Mouse (Mus musculus): Measurements from ENCODE around the gene Siglec1.

Gene Siglec1

GRCm38 (mm10) chr2:131097087-131097486 is 10.5 kb upstream of the Siglec1 start:
- DNase-seq = peak; percentile 64

DNA sequence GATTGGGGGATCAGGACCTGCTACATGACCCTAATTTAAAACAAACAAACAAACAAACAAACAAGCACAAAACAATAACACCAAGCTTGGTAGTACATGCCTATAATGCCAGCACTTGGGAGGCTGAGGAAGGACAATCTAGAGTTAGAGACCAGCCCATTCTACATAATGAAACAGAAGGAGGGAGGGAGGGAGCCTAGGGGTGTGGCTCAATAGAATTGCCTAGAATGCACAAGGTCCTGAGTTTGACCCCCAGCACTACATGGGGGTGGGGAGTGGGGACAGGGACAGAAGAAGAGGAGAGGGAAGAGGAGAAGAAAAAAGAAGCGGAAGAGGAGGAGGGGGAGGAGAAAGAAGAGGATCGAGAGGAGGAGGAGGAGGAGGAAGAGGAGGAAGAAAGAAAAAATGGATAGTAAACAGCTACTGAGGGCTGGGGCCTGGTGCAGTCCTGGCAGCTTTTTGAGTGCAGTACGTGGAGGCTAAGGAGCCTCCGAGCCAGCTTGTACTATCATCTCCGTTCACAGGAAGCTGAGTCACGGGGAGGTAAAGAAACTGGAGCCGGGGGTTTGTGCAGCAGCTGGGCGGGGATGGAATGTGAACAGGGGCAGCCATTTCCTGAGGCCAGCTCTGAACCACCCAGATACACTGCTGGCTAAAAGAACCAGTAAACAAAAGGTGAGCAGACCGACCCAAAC is 9.7 kb upstream of the Siglec1 start:
- peak; percentile 99 for DNase-seq

GRCm38 (mm10) chr2:131094823-131095222 is 8.3 kb upstream of the Siglec1 start:
- DNase-seq = peak; percentile 97

DNA sequence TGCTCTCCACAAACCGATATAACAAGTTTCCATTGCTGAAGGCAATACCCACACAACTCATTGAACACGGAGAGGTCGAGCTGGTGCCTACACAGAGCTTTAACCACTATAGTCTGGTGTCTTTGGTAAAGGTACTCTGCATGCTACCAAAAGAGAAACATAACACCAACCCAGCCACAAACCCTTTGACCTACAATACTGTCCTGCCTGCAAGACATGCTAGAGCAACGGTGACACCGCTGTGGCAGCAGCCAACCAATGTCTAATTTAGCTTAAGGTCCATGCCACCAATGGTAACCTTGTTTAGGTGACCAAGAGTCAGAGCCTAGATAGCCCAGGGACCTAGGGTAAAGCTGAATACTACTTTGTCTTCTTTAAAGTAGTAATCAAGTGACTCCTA is 7.0 kb upstream of the Siglec1 start:
- peak; percentile 65 for DNase-seq

- peak; percentile 99 for DNase-seq
These were observed 4.3 kb upstream of the Siglec1 start for GRCm38 (mm10) chr2:131090852-131091251.

GRCm38 (mm10) chr2:131089634-131090033 is 3.1 kb upstream of the Siglec1 start:
- DNase-seq = peak; percentile 95

GRCm38 (mm10) chr2:131088581-131088980 is 2.0 kb upstream of the Siglec1 start:
- peak; percentile 93 for DNase-seq

DNA sequence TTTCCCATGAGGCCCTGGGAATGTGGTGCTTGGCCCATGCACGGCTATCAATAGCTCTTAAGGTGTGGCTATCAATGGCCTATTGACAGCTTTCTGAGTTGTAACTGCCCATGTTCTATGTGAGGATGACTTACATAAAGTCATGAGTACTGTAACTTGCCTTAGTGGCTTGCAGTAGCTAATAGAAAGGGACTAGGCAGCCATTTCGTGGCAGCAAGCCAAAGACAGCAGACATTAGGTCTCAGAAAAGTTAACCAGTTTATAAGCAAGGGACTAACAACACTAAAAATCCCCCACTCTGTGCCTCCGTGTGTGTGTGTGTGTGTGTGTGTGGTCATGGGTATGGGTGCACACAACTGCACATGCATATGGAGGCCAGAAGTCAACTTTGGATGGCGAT is 2.4 kb downstream of the Siglec1 start:
- no peak for DNase-seq

- DNase-seq = no peak
These were observed 6.1 kb downstream of the Siglec1 start for GRCm38 (mm10) chr2:131080507-131080906.

DNA sequence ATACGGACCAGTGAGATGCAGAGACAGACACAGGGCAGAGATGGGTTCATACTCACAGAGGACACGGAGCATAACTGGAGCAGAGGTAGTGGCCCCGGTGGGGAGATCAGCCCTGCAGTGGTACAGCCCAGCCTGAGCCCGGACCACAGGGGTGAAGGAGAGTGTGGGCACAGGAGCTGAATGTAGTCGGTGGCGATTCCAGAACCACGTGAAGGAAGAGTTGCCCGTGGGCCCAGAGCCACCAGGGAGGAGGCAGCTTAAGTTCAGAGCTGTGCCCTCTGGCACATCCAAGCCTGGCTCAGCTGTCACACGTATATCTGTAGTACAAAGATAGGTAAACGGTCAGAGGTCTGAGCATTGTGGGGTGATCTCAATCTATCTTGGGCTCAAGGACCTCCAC is 14.0 kb downstream of the Siglec1 start:
- DNase-seq = peak; percentile 87

DNA sequence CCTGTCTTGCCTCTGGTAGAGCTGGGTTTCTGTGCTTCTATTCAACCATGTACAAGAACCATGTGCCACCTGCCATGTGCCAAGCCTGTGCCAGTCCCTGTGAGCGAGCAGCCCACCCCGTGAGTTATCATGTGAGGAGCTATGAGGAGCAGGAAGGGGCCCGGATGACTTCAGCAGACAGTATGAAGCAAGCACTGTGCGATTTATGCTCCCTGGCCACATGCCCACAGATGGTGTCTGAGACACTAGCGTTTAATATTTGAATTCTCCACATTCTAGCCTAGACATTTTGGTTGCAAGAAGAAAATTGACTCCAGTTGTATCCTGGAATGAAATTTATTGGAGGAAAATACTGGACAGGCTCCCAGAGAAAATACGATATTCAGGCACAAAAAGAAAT is 19.1 kb downstream of the Siglec1 start:
- DNase-seq = no peak

- no peak for DNase-seq
These were observed 20.2 kb downstream of the Siglec1 start for GRCm38 (mm10) chr2:131066342-131066741.

DNA sequence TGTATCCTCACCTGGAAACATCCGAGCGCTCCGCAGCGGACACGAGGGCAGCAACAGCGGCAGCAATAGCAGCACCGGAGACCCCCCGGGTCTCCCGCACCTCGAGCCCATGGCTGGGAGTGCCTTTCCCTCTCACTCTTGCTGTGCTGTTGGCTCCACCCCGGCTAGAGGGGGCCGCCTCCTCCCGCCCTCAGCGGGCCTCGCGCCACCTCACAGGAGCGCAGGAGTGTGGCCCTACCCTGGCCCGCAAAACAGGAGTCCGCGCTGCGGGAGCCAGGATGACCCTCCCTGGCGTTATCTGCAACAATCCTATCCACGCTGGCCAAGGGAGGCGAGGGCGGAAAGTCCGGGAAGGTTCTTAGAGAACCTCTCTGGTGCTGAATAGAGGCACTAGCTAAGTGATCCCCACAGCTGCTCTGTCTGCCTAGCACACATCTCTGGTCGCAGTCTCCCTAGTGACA is 23.1 kb downstream of the Siglec1 start, which contains the start of gene Adam33:
Adam33 (minus strand) TSS at position 411 of the 461 bp plus-strand sequence.
- DNase-seq = no peak

- no peak for DNase-seq
These were observed 25.0 kb downstream of the Siglec1 start for GRCm38 (mm10) chr2:131061607-131062006.

DNA sequence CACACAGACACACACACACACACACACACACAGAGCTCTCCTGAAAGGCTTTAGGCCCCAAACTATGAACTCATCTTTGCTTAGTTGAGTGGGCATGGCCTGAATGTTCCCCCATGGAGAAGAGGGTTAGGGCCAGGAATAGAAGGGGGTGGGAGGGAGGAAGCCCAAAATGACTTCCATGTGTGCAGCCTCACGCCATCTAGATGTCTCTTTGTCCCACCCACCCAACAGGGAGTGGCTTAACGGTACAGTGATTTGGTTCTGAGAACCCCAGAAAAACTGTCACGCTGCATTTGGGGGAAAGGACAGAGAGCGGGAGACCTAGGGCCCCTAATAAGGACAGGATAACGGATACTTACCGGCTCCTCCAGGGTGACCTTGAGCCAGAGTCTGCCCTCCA is 25.8 kb downstream of the Siglec1 start:
- DNase-seq = no peak

DNA sequence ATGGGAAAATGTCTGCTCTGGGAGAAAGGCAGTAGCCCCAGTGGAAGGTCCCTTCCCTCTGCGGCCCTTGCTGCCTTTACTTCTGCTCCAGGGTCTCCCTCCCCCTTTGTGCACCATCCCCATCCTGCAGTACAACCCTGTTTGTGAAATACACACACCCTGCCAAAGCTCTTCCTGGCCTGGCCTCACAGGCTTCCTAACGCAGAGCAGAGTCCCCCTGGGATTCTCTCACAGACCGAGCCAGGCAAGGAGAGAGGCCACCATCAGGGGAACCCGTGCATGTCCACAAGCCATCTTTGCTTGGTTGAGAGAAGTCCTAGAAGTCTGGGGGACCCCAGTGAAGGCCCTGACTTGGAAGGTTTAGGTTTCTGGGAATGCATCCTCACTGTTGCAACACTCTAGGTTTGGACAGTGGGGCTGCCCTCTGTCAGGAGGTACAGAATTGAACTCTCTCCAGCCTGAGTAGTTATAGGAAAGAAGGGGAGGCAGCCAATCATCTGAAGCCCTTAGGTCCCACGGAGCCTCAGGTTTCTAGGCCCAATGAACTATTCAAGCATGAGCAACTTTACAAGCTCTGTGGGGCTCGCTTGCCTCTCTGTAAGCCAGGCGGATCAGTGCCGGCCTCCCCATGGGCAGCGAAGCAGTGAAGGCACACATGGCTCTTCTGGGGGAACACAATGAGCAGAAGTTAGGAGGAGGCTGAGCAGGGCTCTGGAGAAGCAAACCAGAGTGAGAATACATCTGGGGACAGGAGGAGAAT is 26.6 kb downstream of the Siglec1 start:
- DNase-seq = peak; percentile 98

DNA sequence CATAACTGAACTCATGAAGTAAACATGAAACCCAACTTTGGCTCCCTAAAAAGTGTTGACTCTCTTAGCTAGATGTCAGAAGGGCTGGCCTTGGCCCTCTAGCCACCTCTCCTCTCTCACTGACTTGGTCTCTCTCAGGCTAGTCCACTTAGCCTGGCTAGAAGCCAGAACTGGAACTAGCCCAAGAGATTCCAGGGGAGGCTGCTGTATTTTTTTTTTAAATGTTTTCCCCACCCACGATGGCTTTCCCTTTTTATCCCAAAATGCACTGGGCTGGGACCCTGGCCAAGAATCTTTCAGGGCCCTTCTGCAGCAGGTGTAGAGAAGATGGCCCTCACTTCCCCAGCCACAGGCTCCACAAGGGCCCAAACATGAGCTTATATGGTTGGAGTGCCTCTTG is 27.2 kb downstream of the Siglec1 start:
- peak; percentile 98 for DNase-seq

- no peak for DNase-seq
These were observed 27.9 kb downstream of the Siglec1 start for GRCm38 (mm10) chr2:131058672-131059071.

DNA sequence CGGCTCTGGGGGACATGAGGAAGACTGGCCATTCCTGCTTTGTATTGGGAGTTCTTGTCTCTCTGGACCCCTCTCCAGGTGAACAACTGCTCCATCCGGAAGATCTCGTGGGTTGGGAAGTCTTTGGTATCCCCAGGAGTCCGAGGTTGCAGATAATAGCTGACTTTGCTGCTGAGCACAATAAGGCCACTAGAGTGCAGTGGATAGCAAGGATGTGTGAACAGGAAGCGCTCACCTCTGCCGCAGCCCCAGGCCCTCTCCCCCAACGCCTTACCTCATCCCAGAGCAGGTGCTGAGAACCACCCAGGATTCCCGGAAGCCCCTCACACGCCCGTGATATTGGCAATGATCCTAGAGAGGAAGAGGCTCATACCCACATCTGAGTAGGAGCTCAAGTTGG is 30.4 kb downstream of the Siglec1 start:
- DNase-seq = peak; percentile 91

DNA sequence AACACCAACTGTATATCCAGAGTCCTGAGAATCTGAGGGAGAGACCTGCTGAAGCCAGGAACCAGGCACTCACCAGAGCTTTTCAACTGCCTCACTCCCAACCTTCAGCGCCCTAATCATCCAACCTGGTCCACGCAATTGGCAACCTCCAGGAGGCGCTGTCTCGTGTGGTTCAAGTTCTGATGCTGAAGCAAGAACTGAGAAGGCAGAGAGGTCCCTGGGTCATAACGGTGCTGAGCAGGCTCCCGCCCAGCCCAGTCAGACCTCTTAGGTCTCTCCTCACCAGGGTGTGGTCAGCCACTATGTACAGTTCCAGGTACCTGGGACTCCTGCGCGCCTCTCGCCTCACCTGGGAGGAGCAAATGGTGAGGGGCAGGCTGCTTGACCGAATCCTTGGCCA is 30.9 kb downstream of the Siglec1 start:
- DNase-seq = peak; percentile 93

DNA sequence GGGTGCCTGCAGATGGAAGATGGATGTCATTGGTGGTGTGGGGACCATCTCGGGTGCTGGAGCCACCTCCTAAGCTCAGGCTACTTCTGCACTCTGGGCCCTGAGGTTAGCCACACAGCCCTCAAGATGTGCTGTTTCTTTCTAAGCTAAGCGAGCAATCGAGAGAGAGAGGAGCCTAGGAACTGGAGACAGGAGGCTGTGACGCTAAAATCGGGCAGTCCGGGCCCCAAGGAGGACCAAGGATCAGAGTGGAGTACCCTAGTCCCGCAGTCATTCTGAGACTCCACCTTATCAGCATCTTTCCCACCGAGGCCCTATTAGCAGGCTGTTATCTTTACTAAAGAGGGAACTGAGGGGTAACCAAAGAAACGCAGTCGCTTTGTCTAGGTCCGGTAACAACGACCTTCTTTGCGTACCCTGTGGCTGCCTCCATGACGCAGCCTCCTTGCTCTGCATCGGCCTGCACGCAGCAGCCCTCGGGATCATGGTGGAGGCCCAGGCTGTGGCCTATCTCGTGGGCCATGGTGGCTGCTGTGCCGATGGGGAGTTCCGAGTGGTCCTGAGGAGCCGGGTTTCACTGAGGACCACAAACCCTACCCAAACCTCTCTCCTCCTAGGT is 31.8 kb downstream of the Siglec1 start:
- peak; percentile 82 for DNase-seq

GRCm38 (mm10) chr2:131053851-131054645 is 32.5 kb downstream of the Siglec1 start:
- DNase-seq = peak; percentile 90

- DNase-seq = peak; percentile 90
These were observed 33.6 kb downstream of the Siglec1 start for GRCm38 (mm10) chr2:131052862-131053418.
